Mouse (Mus musculus): ENCODE measurements around the gene E130114P18Rik.

DNA sequence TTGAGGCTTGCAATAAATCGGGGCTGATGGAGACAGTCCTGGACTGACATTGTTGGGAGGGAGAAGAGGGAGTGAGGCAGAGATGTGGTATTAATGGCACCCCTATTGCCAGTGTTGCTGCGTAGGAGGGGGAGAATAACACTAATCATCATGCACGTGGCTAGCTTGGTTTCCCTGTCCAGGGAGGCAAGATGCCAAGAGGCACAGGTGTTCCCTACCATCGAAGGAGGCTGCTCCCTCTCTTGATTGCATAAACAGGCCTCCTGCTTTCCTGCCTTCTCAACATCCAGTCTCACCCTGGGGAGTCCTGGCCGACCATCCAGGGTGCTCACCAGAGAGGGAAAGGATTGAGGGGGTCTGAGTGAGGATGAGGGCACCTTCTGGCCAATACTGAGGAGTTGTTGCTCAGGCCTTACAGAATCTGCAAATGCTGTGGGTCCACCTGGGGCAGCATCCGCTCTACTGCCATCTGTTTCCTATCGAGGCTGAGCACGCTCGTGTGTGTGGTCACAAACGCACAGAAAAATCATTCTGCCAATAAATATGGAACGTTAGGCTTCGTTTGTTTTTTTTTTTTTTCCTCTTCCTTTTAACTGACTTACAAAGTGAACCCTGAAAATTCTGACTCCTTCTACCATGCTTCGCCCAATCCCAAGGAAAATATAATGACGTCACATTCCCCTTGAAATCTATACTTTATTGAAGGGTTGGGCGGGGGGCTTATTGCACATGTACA, 130.0 kb downstream of the E130114P18Rik start:
- TF ChIP-seq TAL1 (IDR thresholded peaks at IDR 0.05; ENCODE audit: low read length) (no peak), GATA1 (IDR thresholded peaks at IDR 0.05; ENCODE audit: low read length) (no peak)

Data from erythroblast, embryonic 14.5 days (primary cell).